Mouse (Mus musculus) heart, postnatal 0 days (tissue): ENCODE data around the gene L3mbtl2.

Experiments
- CTCF ChIP-seq: IDR thresholded peaks from 2 replicates; pipeline ENCODE4 v1.5.1; 2016; ENCODE audit warnings: antibody characterized with exemption, control low read depth, low read depth
- EP300 ChIP-seq: IDR thresholded peaks from 2 replicates; pipeline ENCODE4 v1.6.1; 2016; ENCODE audit warnings: antibody characterized with exemption, low read depth

DNA sequence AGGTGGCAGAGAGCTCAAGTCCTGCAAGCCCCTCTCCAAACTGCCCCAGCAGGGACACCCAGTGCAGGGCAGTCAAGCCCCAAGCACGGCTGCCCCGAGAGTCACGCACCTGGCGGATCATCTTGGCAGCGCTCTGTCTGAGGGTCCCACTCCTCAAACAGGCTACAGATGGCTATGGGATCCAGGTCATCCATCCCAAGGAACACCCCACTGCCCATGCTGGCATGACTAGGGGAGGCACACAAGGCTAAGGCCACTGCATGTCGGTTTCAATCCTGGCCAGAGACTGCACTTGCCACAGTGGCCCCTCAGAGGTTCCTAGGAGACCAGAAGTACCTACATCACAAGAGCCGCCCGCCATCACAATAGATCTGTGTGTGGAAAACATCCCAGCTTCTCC, 62.3 kb downstream of the L3mbtl2 start:
- TF ChIP-seq EP300: no peak
- TF ChIP-seq CTCF: no peak
